In genomic region chr10:33198257-33198656, GRCm38 (mm10) we compare ENCODE assay signal across 27 mouse cellular contexts.
"Had no signal": no experiment of that assay in that cellular context is flagged by ENCODE, and none has a peak within 500 bp of the region (broad histone marks: within the 10 kb centered on the region; RNA-seq: fewer than 3 reads in every experiment).

No protein-coding gene starts in this region.

- H3K9ac ChIP-seq: limb, embryonic 12.5 days; limb, embryonic 15.5 days; liver, embryonic 14.5 days; liver, postnatal 0 days; lung, embryonic 15.5 days; neural tube, embryonic 12.5 days; neural tube, embryonic 15.5 days had no signal

- H3K36me3 ChIP-seq: limb, embryonic 12.5 days; limb, embryonic 15.5 days; lung, embryonic 15.5 days; midbrain, embryonic 10.5 days; neural tube, embryonic 12.5 days; neural tube, embryonic 15.5 days had no signal

- H3K9me3 ChIP-seq: limb, embryonic 12.5 days; limb, embryonic 15.5 days; lung, embryonic 15.5 days; megakaryocyte, embryonic 14.5 days; midbrain, embryonic 10.5 days; neural tube, embryonic 12.5 days; neural tube, embryonic 15.5 days had no signal

- H3K4me1 ChIP-seq: limb, embryonic 12.5 days; limb, embryonic 15.5 days; lung, embryonic 15.5 days; megakaryocyte, embryonic 14.5 days; neural tube, embryonic 12.5 days; neural tube, embryonic 15.5 days had no signal

- H3K27ac ChIP-seq: left cerebral cortex, adult 2 months; limb, embryonic 12.5 days; limb, embryonic 15.5 days; liver, embryonic 14.5 days; lung, embryonic 15.5 days; midbrain, embryonic 10.5 days; neural tube, embryonic 12.5 days; neural tube, embryonic 15.5 days; stomach, postnatal 0 days had no signal

- H3K4me3 ChIP-seq: left cerebral cortex, adult 2 months; limb, embryonic 12.5 days; limb, embryonic 15.5 days; lung, embryonic 15.5 days; megakaryocyte, embryonic 14.5 days; midbrain, embryonic 10.5 days; neural tube, embryonic 12.5 days; neural tube, embryonic 15.5 days had no signal

- DNase-seq: kidney, adult 18-20 months; kidney, adult 9 months; kidney, postnatal 14 days; kidney, postnatal 4 days; layer of hippocampus, adult 9-11 months; layer of hippocampus, postnatal 36 days; left cerebral cortex, postnatal 4 days; liver, postnatal 0 days; lung, postnatal 10 days; lung, postnatal 36 days; midbrain, embryonic 14.5 days; right cerebral cortex, adult 18-20 months; right cerebral cortex, postnatal 14 days; right cerebral cortex, postnatal 4 days; thymus, adult 2 months; thymus, postnatal 14 days; thymus, postnatal 4 days had no signal
